Mouse (Mus musculus): ENCODE measurements around the gene Ntsr2.

- TF ChIP-seq CTCF (IDR thresholded peaks at IDR 0.05) (no peak), POLR2A (IDR thresholded peaks at IDR 0.05; ENCODE audit: insufficient read depth, low read depth, low read length) (no peak), EP300 (IDR thresholded peaks at IDR 0.05; ENCODE audit: insufficient read depth, low read depth, low read length) (no peak)
These were observed 2.4 kb downstream of the Ntsr2 start for GRCm38 (mm10) chr12:16655604-16656003.

Measured in heart, adult 2 months (tissue).